Mouse (Mus musculus) E14TG2a.4 (cell line): ENCODE measurements around the gene Borcs6.

Source experiments
- H3K27me3 ChIP-seq: 2 replicates; pipeline ENCODE4 v1.6.1; 2014; ENCODE audit warnings: low read length, control low read depth; ENCODE audit not compliant: insufficient read depth
- H3K36me3 ChIP-seq: 2 replicates; pipeline ENCODE4 v1.6.1; 2014; ENCODE audit warnings: low read length, control low read depth; ENCODE audit not compliant: insufficient read depth
- H3K4me1 ChIP-seq: replicated peaks from 2 replicates; pipeline ENCODE4 v1.6.1; 2014; ENCODE audit warnings: low read depth, low read length, control low read depth
- H3K4me3 ChIP-seq: replicated peaks from 2 replicates; pipeline ENCODE4 v1.5.1; 2014; ENCODE audit warnings: mild to moderate bottlenecking, low read length
- H3K9me3 ChIP-seq: 2 replicates; pipeline ENCODE4 v1.6.1; 2014; ENCODE audit warnings: low read length, control low read depth
- CTCF ChIP-seq: conservative IDR thresholded peaks from 2 replicates; pipeline ENCODE4 v1.5.1; 2014; ENCODE audit warnings: low read length
- NANOG ChIP-seq: IDR thresholded peaks from 2 replicates; pipeline ENCODE4 v1.6.1; 2014; ENCODE audit warnings: borderline replicate concordance, low read length, mixed read lengths
- POU5F1 ChIP-seq: IDR thresholded peaks from 2 replicates; pipeline ENCODE4 v1.6.1; 2014; ENCODE audit warnings: low read length, borderline replicate concordance

Gene Borcs6

DNA sequence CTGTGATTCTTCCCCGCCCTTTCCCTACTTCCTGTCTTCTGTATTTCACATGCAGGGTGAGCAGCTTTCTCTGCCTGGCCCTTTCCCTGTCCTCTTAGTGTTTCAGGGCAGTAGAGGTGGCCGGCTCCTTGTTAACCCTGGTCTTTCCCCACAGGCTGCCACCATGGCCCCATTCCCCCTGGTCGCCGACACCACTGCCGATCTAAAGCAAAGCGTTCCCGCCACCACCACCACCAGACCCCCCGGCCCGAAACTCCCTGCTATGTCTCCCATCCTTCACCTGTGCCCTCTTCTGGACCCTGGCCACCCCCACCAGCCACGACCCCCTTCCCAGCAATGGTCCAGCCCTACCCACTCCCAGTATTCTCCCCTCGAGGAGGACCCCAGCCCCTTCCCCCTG lies 46.8 kb downstream of the Borcs6 start:
- no peaks in the 10 kb centered on the region for H3K27me3 ChIP-seq
- no peaks in the 10 kb centered on the region for H3K9me3 ChIP-seq
- H3K36me3 ChIP-seq = peaks cover 82% of the 10 kb centered on the region
- H3K4me1 ChIP-seq = peaks cover 41% of the 10 kb centered on the region
- no peak for TF ChIP-seq NANOG
- no peak for TF ChIP-seq CTCF
- no peak for TF ChIP-seq POU5F1
- no peak overlapping the region for H3K4me3 ChIP-seq

DNA sequence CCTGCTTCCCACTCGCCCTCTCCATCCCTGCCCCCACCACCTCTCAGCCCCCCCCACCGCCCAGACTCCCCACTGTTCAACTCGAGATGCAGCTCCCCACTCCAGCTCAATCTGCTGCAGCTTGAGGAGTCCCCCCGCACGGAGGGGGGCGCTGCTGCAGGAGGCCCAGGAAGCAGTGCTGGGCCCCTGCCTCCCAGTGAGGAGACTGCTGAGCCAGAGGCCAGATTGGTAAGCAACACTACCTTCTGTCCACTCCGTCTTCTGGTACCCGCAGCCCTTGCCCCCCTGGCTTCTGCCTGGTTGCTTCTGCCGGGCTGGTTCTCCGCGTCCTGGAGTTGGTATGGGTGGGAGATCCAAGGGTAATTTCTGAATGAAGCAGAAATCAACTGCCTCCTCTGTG lies 47.3 kb downstream of the Borcs6 start:
- Histone ChIP-seq H3K27me3 (peaks cover 5% of the 10 kb centered on the region), H3K9me3 (no peaks in the 10 kb centered on the region), H3K4me3 (no peak overlapping the region), H3K36me3 (peaks cover 77% of the 10 kb centered on the region), H3K4me1 (peaks cover 46% of the 10 kb centered on the region)
- no peak for TF ChIP-seq CTCF
- no peak for TF ChIP-seq POU5F1
- TF ChIP-seq NANOG = no peak

DNA sequence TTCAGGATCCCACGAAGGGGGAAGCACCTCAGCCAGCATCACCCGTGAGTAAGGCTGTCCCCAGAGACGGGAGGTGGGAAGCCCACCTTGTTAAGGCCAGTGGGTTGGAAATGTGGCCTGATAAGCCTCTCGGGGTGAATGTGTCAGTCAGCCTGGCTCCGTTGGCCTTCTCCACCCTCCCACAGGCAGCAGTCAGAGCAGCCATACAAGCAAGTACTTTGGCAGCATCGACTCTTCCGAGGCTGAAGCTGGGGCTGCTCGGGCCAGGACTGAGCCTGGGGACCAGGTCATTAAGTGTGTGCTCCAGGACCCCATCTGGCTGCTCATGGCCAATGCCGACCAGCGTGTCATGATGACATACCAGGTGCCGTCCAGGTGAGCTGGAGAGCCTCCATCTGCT lies 48.2 kb downstream of the Borcs6 start:
- peaks cover 13% of the 10 kb centered on the region for H3K27me3 ChIP-seq
- no peak overlapping the region for H3K4me3 ChIP-seq
- TF ChIP-seq NANOG = no peak
- TF ChIP-seq CTCF = no peak
- peaks cover 68% of the 10 kb centered on the region for H3K36me3 ChIP-seq
- peaks cover 46% of the 10 kb centered on the region for H3K4me1 ChIP-seq
- H3K9me3 ChIP-seq = no peaks in the 10 kb centered on the region

DNA sequence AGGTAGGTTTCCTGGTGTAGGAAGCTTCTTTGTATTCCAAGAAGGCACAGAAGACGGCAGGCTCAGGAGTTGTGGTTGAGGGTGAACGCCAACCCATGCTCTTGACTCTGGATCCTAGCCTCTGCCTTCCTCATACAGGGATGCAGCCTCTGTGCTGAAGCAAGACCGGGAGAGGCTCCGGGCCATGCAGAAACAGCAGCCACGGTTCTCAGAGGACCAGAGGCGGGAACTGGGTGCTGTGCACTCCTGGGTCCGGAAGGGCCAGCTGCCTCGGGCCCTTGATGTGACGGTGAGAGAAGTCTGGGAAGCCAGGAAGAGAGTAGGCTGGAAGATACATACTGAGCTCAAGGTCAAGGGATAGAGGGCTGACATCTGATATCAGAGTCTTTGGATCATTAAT lies 48.7 kb downstream of the Borcs6 start:
- no peaks in the 10 kb centered on the region for H3K9me3 ChIP-seq
- TF ChIP-seq NANOG (no peak), POU5F1 (no peak), CTCF (no peak)
- H3K4me3 ChIP-seq = no peak overlapping the region
- H3K4me1 ChIP-seq = peaks cover 46% of the 10 kb centered on the region
- peaks cover 63% of the 10 kb centered on the region for H3K36me3 ChIP-seq
- H3K27me3 ChIP-seq = peaks cover 19% of the 10 kb centered on the region

DNA sequence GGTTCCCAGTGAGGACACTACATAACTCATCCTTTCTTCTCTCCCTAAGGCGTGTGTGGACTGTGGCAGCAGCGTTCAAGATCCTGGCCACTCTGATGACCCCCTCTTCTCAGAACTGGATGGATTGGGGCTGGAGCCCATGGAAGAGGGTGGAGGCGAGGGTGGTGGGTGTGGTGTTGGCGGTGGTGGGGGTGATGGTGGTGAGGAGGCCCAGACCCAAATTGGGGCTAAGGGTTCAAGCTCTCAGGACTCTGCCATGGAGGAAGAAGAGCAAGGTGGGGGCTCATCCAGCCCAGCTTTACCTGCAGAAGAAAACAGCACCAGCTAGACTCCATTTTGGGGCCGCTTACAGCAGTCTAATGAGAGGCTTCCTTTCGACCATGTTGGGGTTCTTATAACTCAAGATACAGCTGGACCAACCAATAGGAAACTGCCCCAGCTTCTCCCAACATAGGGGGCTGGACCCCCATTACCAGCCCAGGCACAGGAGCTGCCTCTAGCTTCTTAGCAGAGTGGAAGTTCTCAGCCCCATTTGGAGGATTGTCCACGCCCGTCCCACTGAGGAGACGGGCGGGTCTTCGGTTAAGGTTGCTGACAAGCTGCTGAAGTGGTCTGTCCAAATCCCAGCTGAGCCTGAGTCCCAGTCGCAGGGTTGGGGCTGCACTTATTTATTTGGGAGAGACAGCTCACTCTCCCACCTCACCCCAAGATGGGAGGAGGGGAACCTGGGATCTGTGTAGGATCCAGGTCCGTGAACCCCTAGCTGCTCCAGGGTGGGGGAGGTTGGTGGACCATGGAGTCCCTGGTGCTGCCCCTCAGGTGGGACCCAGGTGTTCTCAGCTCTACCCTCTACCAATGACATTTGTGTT lies 49.7 kb downstream of the Borcs6 start:
- Histone ChIP-seq H3K27me3 (peaks cover 29% of the 10 kb centered on the region), H3K36me3 (peaks cover 52% of the 10 kb centered on the region), H3K9me3 (no peaks in the 10 kb centered on the region), H3K4me3 (peak overlapping the region; percentile 76), H3K4me1 (peaks cover 42% of the 10 kb centered on the region)
- no peak for TF ChIP-seq CTCF
- TF ChIP-seq NANOG = no peak
- no peak for TF ChIP-seq POU5F1

DNA sequence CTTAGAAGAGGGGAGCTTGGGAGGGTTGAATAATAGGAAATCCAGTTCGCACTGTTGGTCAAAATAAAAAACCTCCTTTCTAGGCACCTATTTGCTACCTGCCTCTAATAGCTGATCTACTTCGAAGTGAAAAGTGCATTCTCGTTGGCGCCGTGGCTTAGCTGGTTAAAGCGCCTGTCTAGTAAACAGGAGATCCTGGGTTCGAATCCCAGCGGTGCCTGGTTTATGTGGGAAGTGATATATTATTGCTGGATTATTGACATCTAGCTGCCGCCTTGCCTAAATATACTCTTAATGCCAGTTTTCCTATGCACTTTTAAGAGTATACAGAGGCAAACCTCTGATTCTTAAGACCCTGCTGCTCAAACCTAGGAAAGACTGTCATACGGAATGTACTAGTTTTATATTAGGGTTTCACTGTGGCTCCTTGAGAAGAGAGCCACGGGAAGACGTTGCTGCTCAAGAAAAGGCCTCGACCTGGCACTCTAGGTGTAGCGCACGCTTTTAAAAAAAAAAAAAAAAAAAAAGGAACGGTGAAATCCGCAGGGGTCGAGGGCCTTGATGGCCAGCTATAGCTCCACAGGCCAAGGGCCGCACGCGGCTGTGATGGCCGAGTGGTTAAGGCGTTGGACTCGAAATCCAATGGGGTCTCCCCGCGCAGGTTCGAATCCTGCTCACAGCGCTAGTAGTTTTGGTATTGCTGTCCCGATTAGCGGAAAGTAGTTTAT lies 51.0 kb downstream of the Borcs6 start:
- Histone ChIP-seq H3K4me1 (peaks cover 37% of the 10 kb centered on the region), H3K36me3 (peaks cover 40% of the 10 kb centered on the region), H3K9me3 (no peaks in the 10 kb centered on the region), H3K27me3 (peaks cover 41% of the 10 kb centered on the region), H3K4me3 (peak overlapping the region; percentile 76)
- no peak for TF ChIP-seq NANOG
- no peak for TF ChIP-seq POU5F1
- TF ChIP-seq CTCF = no peak
